Mouse (Mus musculus): ENCODE data around the gene L1td1. TPM values are rescaled to one million over a fixed set of nuclear protein-coding genes. Genes with fewer than 3 reads are reported as not detected.

L1td1 gene
- polyA plus RNA-seq, 1 experiment from 2014 or later, result not detected

- 0 out of 2 replicates have a peak overlapping the region, but pooled peaks have one; percentile 8 for H3K9ac ChIP-seq (ENCODE audit: low read depth, low read length)
- no peaks in the 10 kb centered on the region for H3K9me3 ChIP-seq (ENCODE audit: control insufficient read depth, low read length)
- peaks cover 32% of the 10 kb centered on the region for H3K4me1 ChIP-seq (ENCODE audit: control insufficient read depth, insufficient read depth, low read length)
- WGBS, result 20% methylated on average over 16 of the region's 16 CpGs
- no peak overlapping the region for H3K4me3 ChIP-seq (ENCODE audit: low read depth, low read length)
- no peaks in the 10 kb centered on the region for H3K27me3 ChIP-seq (replicated peaks; ENCODE audit: control insufficient read depth, insufficient read depth, low read length)
- ATAC-seq (ENCODE audit: low read depth) (no peak), DNase-seq (ENCODE audit: low spot score) (no peak)
- H3K4me2 ChIP-seq (ENCODE audit: low read depth, low read length), result peak overlapping the region; percentile 32
- no peak overlapping the region for H3K27ac ChIP-seq (replicated peaks; ENCODE audit: low read depth, low read length)
- H3K36me3 ChIP-seq (ENCODE audit: control insufficient read depth, insufficient read depth, low read length), result 0 out of 2 replicates have a peak, but pooled peaks cover 9% of the 10 kb centered on the region
These were observed 51.7 kb downstream of the L1td1 start for GRCm38 (mm10) chr4:98778219-98778618.

DNA sequence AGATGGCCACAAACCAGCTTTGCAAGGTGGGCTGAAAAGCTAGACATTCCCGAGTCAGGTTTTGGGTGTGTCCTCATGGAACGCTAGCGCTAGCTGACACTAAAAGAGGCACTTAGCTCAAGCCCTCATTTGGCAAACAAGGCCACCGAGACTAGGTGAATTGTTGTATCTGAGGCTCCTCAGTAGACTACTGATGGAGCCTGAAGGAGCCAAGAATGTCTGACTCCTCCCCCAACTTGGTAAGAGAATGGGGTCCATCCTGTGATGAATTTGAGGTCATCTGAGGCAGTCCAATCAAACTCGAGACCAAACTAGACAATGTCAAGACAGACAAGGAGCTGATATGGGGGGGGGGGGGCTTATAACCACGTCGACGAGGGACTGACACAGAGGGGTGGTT, 59.3 kb downstream of the L1td1 start:
- Histone ChIP-seq H3K4me2 (ENCODE audit: low read depth, low read length) (no peak overlapping the region), H3K4me3 (ENCODE audit: low read depth, low read length) (no peak overlapping the region), H3K27me3 (replicated peaks; ENCODE audit: control insufficient read depth, insufficient read depth, low read length) (no peaks in the 10 kb centered on the region), H3K9me3 (ENCODE audit: control insufficient read depth, low read length) (no peaks in the 10 kb centered on the region), H3K9ac (ENCODE audit: low read depth, low read length) (no peak overlapping the region), H3K36me3 (ENCODE audit: control insufficient read depth, insufficient read depth, low read length) (peaks cover 12% of the 10 kb centered on the region; the same call in 1 of the 2 replicates), H3K27ac (replicated peaks; ENCODE audit: low read depth, low read length) (no peak overlapping the region), H3K4me1 (ENCODE audit: control insufficient read depth, insufficient read depth, low read length) (peaks cover 17% of the 10 kb centered on the region)
- 45% methylated on average over 8 of the region's 8 CpGs for WGBS
- ATAC-seq (ENCODE audit: low read depth) (no peak), DNase-seq (ENCODE audit: low spot score) (no peak)

- H3K27me3 ChIP-seq (replicated peaks; ENCODE audit: control insufficient read depth, insufficient read depth, low read length), result no peaks in the 10 kb centered on the region
- H3K9ac ChIP-seq (ENCODE audit: low read depth, low read length), result no peak overlapping the region
- no peaks in the 10 kb centered on the region for H3K9me3 ChIP-seq (ENCODE audit: control insufficient read depth, low read length)
- no peak for ATAC-seq (ENCODE audit: low read depth)
- no peak for DNase-seq (ENCODE audit: low spot score)
- H3K4me1 ChIP-seq (ENCODE audit: control insufficient read depth, insufficient read depth, low read length), result peaks cover 17% of the 10 kb centered on the region
- H3K36me3 ChIP-seq (ENCODE audit: control insufficient read depth, insufficient read depth, low read length), result peaks cover 12% of the 10 kb centered on the region; the same call in 1 of the 2 replicates
- H3K4me2 ChIP-seq (ENCODE audit: low read depth, low read length), result no peak overlapping the region
- WGBS, result 45% methylated on average over 3 of the region's 3 CpGs
- no peak overlapping the region for H3K27ac ChIP-seq (replicated peaks; ENCODE audit: low read depth, low read length)
- H3K4me3 ChIP-seq (ENCODE audit: low read depth, low read length), result no peak overlapping the region
These were observed 59.7 kb downstream of the L1td1 start for GRCm38 (mm10) chr4:98786281-98786680.

Other genes starting within 250 kb of the L1td1 start
- 2.6 and 3.1 TPM in 2 replicates for gene Kank4, start 90.8 kb downstream of the L1td1 start, polyA plus RNA-seq (2014; fragmentation: Nextera tagmentation; extraction: Ambion mirVana)
- not detected in 2 replicates for gene I0C0044D17Rik, start 97.1 kb downstream of the L1td1 start, polyA plus RNA-seq (2014; fragmentation: Nextera tagmentation; extraction: Ambion mirVana)
- 95.2 and 97.5 TPM in 2 replicates for gene Usp1, start 197.1 kb downstream of the L1td1 start, polyA plus RNA-seq (2014; fragmentation: Nextera tagmentation; extraction: Ambion mirVana)